Mouse (Mus musculus): ENCODE measurements at regions not wholly inside any gene's neighbourhood (a gene's known extent, or its start where the extent isn't known, plus 50 kb on each side); places are given as distances from the start of the nearest gene placed in this dataset.

- TF ChIP-seq CTCF (IDR thresholded peaks at IDR 0.05; ENCODE audit: low read depth, low read length) (no peak), POLR2A (IDR thresholded peaks at IDR 0.05; ENCODE audit: insufficient read depth, low read length) (no peak)
Observed at GRCm38 (mm10) chr12:10618319-10618718, 227.7 kb downstream of the Rdh14 start.
